Mouse (Mus musculus): ENCODE data around the gene Ankfn1.

The Ankfn1 gene

GRCm38 (mm10) chr11:89579111-89579510 lies 198.3 kb downstream of the Ankfn1 start:
- DNase-seq (ENCODE audit: low spot score in 2 of 2): no peak

- DNase-seq (ENCODE audit: low spot score in 2 of 2): no peak
These were observed 203.1 kb downstream of the Ankfn1 start for GRCm38 (mm10) chr11:89574269-89574838.

- no peak for DNase-seq (ENCODE audit: low spot score in 2 of 2)
These were observed 207.9 kb downstream of the Ankfn1 start for GRCm38 (mm10) chr11:89569391-89570145.

GRCm38 (mm10) chr11:89568246-89568645 lies 209.2 kb downstream of the Ankfn1 start:
- DNase-seq (ENCODE audit: low spot score in 2 of 2): no peak

- no peak for DNase-seq (ENCODE audit: low spot score in 2 of 2)
These were observed 226.0 kb downstream of the Ankfn1 start for GRCm38 (mm10) chr11:89551441-89551840.

- no peak for DNase-seq (ENCODE audit: low spot score in 2 of 2)
These were observed 226.5 kb downstream of the Ankfn1 start for GRCm38 (mm10) chr11:89550921-89551320.

GRCm38 (mm10) chr11:89548786-89549185 lies 228.7 kb downstream of the Ankfn1 start:
- no peak for DNase-seq (ENCODE audit: low spot score in 2 of 2)

- no peak for DNase-seq (ENCODE audit: low spot score in 2 of 2)
These were observed 231.3 kb downstream of the Ankfn1 start for GRCm38 (mm10) chr11:89546164-89546563.

- DNase-seq (ENCODE audit: low spot score in 2 of 2): no peak
These were observed 232.3 kb downstream of the Ankfn1 start for GRCm38 (mm10) chr11:89544856-89545817.

- no peak for DNase-seq (ENCODE audit: low spot score in 2 of 2)
These were observed 239.1 kb downstream of the Ankfn1 start for GRCm38 (mm10) chr11:89538376-89538775.

- no peak for DNase-seq (ENCODE audit: low spot score in 2 of 2)
These were observed 249.5 kb downstream of the Ankfn1 start for GRCm38 (mm10) chr11:89527800-89528430.

- DNase-seq (ENCODE audit: low spot score in 2 of 2): no peak
These were observed 262.0 kb downstream of the Ankfn1 start for GRCm38 (mm10) chr11:89515501-89515901.

- no peak for DNase-seq (ENCODE audit: low spot score in 2 of 2)
These were observed 268.7 kb downstream of the Ankfn1 start for GRCm38 (mm10) chr11:89508675-89509324.

- no peak for DNase-seq (ENCODE audit: low spot score in 2 of 2)
These were observed 270.7 kb downstream of the Ankfn1 start for GRCm38 (mm10) chr11:89506595-89507245.

GRCm38 (mm10) chr11:89505046-89505445 lies 272.4 kb downstream of the Ankfn1 start:
- DNase-seq (ENCODE audit: low spot score in 2 of 2): no peak

GRCm38 (mm10) chr11:89501796-89502195 lies 275.7 kb downstream of the Ankfn1 start:
- DNase-seq (ENCODE audit: low spot score in 2 of 2): no peak

GRCm38 (mm10) chr11:89500961-89501360 lies 276.5 kb downstream of the Ankfn1 start:
- DNase-seq (ENCODE audit: low spot score in 2 of 2): no peak

- DNase-seq (ENCODE audit: low spot score in 2 of 2): no peak
These were observed 296.4 kb downstream of the Ankfn1 start for GRCm38 (mm10) chr11:89481084-89481483.

- DNase-seq (ENCODE audit: low spot score in 2 of 2): no peak
These were observed 300.5 kb downstream of the Ankfn1 start for GRCm38 (mm10) chr11:89476927-89477326.

- DNase-seq (ENCODE audit: low spot score in 2 of 2): no peak
These were observed 301.4 kb downstream of the Ankfn1 start for GRCm38 (mm10) chr11:89476047-89476446.

GRCm38 (mm10) chr11:89472871-89473270 lies 304.6 kb downstream of the Ankfn1 start:
- DNase-seq (ENCODE audit: low spot score in 2 of 2): no peak
